Mouse (Mus musculus) 3134 (cell line): ENCODE results near the gene Etv2.
A peak's percentile ranks its signal among the peaks of the same experiment; 100 is the strongest.

Experiments used
- DNase-seq: peaks from one replicate; pipeline ENCODE4 v3.0.0-alpha.2; 2011; ENCODE audit warnings: low spot score; ENCODE audit not compliant: insufficient read length; ENCODE audit errors: extremely low read depth

Etv2 gene

GRCm38 (mm10) chr7:30589435-30590301 lies 46.0 kb downstream of the Etv2 start:
- peak; percentile 48 for DNase-seq

- DNase-seq = peak; percentile 98
Observed at GRCm38 (mm10) chr7:30588676-30589434, 46.8 kb downstream of the Etv2 start, which contains the start of gene Kmt2b. Gene Kmt2b (minus strand): TSS chr7:30588726.

GRCm38 (mm10) chr7:30587842-30588667 lies 47.6 kb downstream of the Etv2 start:
- peak; percentile 52 for DNase-seq

- DNase-seq = no peak
Observed at GRCm38 (mm10) chr7:30586455-30587020, 49.1 kb downstream of the Etv2 start.

GRCm38 (mm10) chr7:30585170-30585569 lies 50.5 kb downstream of the Etv2 start:
- DNase-seq = no peak

GRCm38 (mm10) chr7:30584339-30584738 lies 51.3 kb downstream of the Etv2 start:
- DNase-seq = no peak
